Comparison of ENCODE assay signal across 26 mouse cellular contexts in the genomic region with DNA sequence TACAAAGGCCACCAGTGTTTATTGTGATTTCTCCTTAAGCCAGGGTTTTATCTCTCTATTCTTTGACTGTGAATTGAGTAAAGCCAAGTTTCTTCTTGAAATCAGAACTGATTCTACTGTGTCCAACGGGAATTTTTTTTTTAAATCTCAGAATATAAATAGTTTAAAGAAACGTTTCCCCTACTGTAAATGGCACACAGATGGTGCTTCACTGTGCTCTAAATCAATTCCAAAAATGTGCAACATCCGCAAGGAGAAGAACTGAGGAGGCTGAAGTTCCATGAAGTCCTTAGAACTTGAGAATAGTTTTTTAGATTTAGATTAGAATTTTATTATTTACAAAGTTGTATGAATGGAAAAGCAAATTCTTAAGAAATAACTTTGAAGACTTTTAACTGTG.
"Had no signal": no experiment of that assay in that cellular context is flagged by ENCODE, and none has a peak within 500 bp of the region (broad histone marks: within the 10 kb centered on the region; RNA-seq: fewer than 3 reads in every experiment).

No protein-coding gene starts in this region.

- H3K9ac ChIP-seq: heart, embryonic 12.5 days; hindbrain, embryonic 12.5 days; hindbrain, embryonic 14.5 days; intestine, embryonic 15.5 days; limb, embryonic 13.5 days; limb, embryonic 15.5 days; liver, embryonic 12.5 days had no signal

- H3K4me1 ChIP-seq: heart, embryonic 10.5 days; heart, embryonic 12.5 days; hindbrain, embryonic 10.5 days; hindbrain, embryonic 12.5 days; intestine, embryonic 15.5 days; limb, embryonic 13.5 days; limb, embryonic 15.5 days; liver, embryonic 12.5 days had no signal

- H3K4me2 ChIP-seq: heart, embryonic 12.5 days; hindbrain, embryonic 12.5 days; hindbrain, embryonic 14.5 days; intestine, embryonic 15.5 days; limb, embryonic 13.5 days; limb, embryonic 15.5 days; liver, embryonic 12.5 days had no signal

- H3K27ac ChIP-seq: gastrocnemius, adult 2 months; heart, embryonic 10.5 days; hindbrain, embryonic 10.5 days; hindbrain, embryonic 12.5 days; hindbrain, embryonic 14.5 days; intestine, embryonic 15.5 days; kidney, postnatal 0 days; limb, embryonic 13.5 days; limb, embryonic 15.5 days; liver, embryonic 12.5 days had no signal

- H3K9me3 ChIP-seq: heart, embryonic 10.5 days; heart, embryonic 12.5 days; hindbrain, embryonic 10.5 days; hindbrain, embryonic 12.5 days; intestine, embryonic 15.5 days; limb, embryonic 13.5 days; limb, embryonic 15.5 days; liver, embryonic 12.5 days had no signal

- H3K36me3 ChIP-seq: heart, embryonic 10.5 days; heart, embryonic 12.5 days; hindbrain, embryonic 10.5 days; hindbrain, embryonic 12.5 days; intestine, embryonic 15.5 days; limb, embryonic 13.5 days; limb, embryonic 15.5 days; liver, embryonic 12.5 days had no signal

- ATAC-seq: hindbrain, embryonic 16.5 days; inflammation-experienced regulatory T-cells, adult 6 months; intestine, embryonic 15.5 days; intestine, postnatal 0 days; liver, embryonic 12.5 days had no signal

- H3K4me3 ChIP-seq: gastrocnemius, adult 2 months; heart, embryonic 10.5 days; heart, embryonic 12.5 days; hindbrain, embryonic 10.5 days; hindbrain, embryonic 12.5 days; intestine, embryonic 15.5 days; limb, embryonic 13.5 days; limb, embryonic 15.5 days; liver, embryonic 12.5 days had no signal

- DNase-seq: gastrocnemius, adult 2 months; gastrocnemius, postnatal 10 days; gastrocnemius, postnatal 25 days; heart, adult 18-20 months; heart, postnatal 10 days; heart, postnatal 4 days; kidney, adult 18-20 months; kidney, adult 8-10 months; kidney, postnatal 14 days; kidney, postnatal 36 days; layer of hippocampus, adult 9-11 months; layer of hippocampus, postnatal 36 days; left cerebral cortex, postnatal 4 days had no signal

- H3K27me3 ChIP-seq: heart, embryonic 12.5 days; hindbrain, embryonic 12.5 days; intestine, embryonic 15.5 days; limb, embryonic 13.5 days; limb, embryonic 15.5 days; liver, embryonic 12.5 days had no signal
